Mouse (Mus musculus) G1E (cell line): ENCODE results near the gene Zmym6. TPM values are rescaled to one million over a fixed set of nuclear protein-coding genes. Genes with fewer than 3 reads are reported as not detected.
"Not testable (repeated sequence)": the region's sequence is repeated elsewhere in the genome, so short reads cannot be mapped to it uniquely, and the experiment has no call there.

Experiments
- ATAC-seq: 2 replicates; pipeline ENCODE4 v1.8.0; 2016; ENCODE audit warnings: mild to moderate bottlenecking; ENCODE audit not compliant: insufficient number of reproducible peaks, poor library complexity, low FRiP score, severe bottlenecking; ENCODE audit errors: extremely low read depth
- DNase-seq: peaks from one replicate; pipeline ENCODE4 v3.0.0; 2012; ENCODE audit warnings: low spot score
- H3K27me3 ChIP-seq: 2 replicates; pipeline ENCODE4 v1.6.1; 2012; ENCODE audit warnings: mild to moderate bottlenecking, low read length, inconsistent platforms; ENCODE audit not compliant: insufficient read depth
- H3K36me3 ChIP-seq: replicated peaks from 2 replicates; pipeline ENCODE3; 2012; ENCODE audit warnings: mild to moderate bottlenecking, inconsistent platforms
- H3K4me1 ChIP-seq: 2 replicates; pipeline ENCODE4 v1.6.1; 2012; ENCODE audit warnings: low read depth, low read length, inconsistent platforms, mixed read lengths; ENCODE audit not compliant: insufficient read depth
- H3K4me3 ChIP-seq: 2 replicates; pipeline ENCODE4 v1.5.1; 2012; ENCODE audit warnings: low read depth, mild to moderate bottlenecking, inconsistent platforms, low read length, moderate library complexity, mixed read lengths
- H3K9me3 ChIP-seq: replicated peaks from 2 replicates; pipeline ENCODE4 v1.6.1; 2012; ENCODE audit warnings: inconsistent platforms
- CTCF ChIP-seq: IDR thresholded peaks from 2 replicates; pipeline ENCODE4 v1.5.1; 2012; ENCODE audit warnings: low read depth, low read length, inconsistent platforms, mixed read lengths
- GATA1 ChIP-seq: IDR thresholded peaks from 2 replicates; pipeline ENCODE4 v1.6.1; 2012; ENCODE audit warnings: borderline replicate concordance, low read length, inconsistent platforms, mixed read lengths
- GATA2 ChIP-seq: IDR thresholded peaks from 2 replicates; pipeline ENCODE4 v1.6.1; 2012; ENCODE audit warnings: low read depth, low read length, inconsistent platforms, borderline replicate concordance
- POLR2AphosphoS5 ChIP-seq: IDR thresholded peaks from 2 replicates; pipeline ENCODE4 v1.6.1; 2012; ENCODE audit warnings: low read depth, low read length, inconsistent platforms; ENCODE audit not compliant: insufficient replicate concordance
- TAL1 ChIP-seq: conservative IDR thresholded peaks from 2 replicates; pipeline ENCODE4 v1.6.1; 2012; ENCODE audit warnings: low read depth, low read length, inconsistent platforms, mixed read lengths
- polyA plus RNA-seq: library from polyadenylated mRNA; stranded (reverse); fragments of >175 nt; gene quantifications from 2 replicates; pipeline ENCODE4 v1.2.3, GENCODE M21; 2012
- total RNA-seq, 2 experiments: library from RNA; stranded (forward) in 1 of 2; stranded (reverse) in 1 of 2; fragments of 200-1000 nt in 1 of 2; fragments of >200 nt in 1 of 2; fragmentation: Nextera tagmentation in 1 of 2; gene quantifications; 2 replicates each; pipeline ENCODE4 v1.2.3; 2014 to 2017

Zmym6 gene
- total and polyA plus RNA-seq, 3 experiments = 1.0 to 44.9 (median 35.3) TPM

DNA sequence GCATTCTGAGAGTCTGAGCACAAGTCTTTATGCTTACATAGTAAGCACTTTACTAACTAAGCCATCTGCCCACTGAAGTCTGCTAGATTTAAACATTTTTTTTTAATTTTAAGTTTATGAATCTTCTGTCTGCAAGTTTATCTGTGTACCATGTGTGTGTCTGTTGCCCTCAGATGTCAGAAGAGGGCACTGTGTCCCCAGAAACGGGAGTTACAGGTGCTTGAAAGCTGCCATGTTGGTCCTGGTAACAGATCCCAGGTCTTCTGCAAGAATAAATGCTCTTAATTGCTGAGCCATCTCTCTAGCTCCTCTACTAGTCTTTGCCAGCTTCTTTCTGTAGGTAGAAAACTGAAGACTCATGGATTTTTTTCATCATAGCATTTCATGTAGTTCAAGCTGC is 2.3 kb upstream of the Zmym6 start:
- ATAC-seq (no peak), DNase-seq (no peak)
- H3K27me3 ChIP-seq = no peaks in the 10 kb centered on the region
- H3K4me3 ChIP-seq = no peak overlapping the region
- H3K9me3 ChIP-seq = no peaks in the 10 kb centered on the region
- peaks cover 15% of the 10 kb centered on the region for H3K4me1 ChIP-seq
- peaks cover under 1% of the 10 kb centered on the region for H3K36me3 ChIP-seq
- TF ChIP-seq GATA2 (no peak), GATA1 (no peak), POLR2AphosphoS5 (no peak), CTCF (no peak)

DNA sequence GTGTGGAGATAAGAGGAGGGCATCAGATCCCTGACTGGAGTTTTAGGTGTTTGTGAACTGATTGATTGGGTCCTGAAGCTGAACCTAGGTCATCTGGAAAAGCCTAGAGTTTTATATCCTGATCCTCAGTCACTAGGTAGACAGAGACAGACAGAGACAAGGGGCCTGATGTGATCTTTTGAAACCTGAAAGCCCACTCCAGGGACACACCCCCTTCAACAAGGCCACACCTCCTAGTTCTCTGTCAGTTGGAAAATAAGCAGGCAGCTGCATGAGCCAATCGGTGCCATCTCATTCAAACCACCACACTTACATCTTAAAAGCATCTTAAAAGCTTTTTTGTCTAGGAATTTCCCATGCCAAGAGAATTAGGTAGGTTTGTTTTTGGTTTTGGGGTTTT is 3.6 kb downstream of the Zmym6 start:
- Histone ChIP-seq H3K36me3 (peaks cover 32% of the 10 kb centered on the region), H3K4me3 (no peak overlapping the region), H3K27me3 (no peaks in the 10 kb centered on the region), H3K9me3 (no peaks in the 10 kb centered on the region), H3K4me1 (peaks cover 17% of the 10 kb centered on the region)
- DNase-seq (no peak), ATAC-seq (no peak)
- no peak for TF ChIP-seq GATA2
- no peak for TF ChIP-seq CTCF
- TF ChIP-seq GATA1 = no peak
- no peak for TF ChIP-seq POLR2AphosphoS5
- TF ChIP-seq TAL1 = no peak

DNA sequence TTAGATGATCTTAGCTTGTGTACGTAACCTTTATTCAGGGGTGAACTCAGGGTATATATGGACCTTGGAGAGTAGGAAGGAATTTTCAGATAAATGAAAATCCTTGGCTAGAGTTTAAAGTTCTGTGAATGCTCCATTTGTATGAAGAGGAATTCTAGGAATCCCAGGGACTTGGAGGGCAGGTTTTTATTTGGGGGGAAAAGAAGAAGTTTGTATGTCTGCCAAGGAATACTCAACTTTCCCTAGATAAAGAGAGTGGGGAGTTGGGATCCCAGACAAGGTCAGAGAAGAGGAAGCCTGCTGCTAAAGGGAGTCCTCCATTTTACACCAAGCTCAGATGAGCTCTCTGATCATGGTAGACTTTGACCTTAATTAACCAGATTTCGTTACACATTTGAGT is 5.9 kb downstream of the Zmym6 start:
- H3K4me1 ChIP-seq = peaks cover 9% of the 10 kb centered on the region
- no peaks in the 10 kb centered on the region for H3K9me3 ChIP-seq
- TF ChIP-seq CTCF = no peak
- TF ChIP-seq GATA1 = no peak
- TF ChIP-seq TAL1 = no peak
- no peak for TF ChIP-seq POLR2AphosphoS5
- no peak for TF ChIP-seq GATA2
- DNase-seq (no peak), ATAC-seq (no peak)
- no peaks in the 10 kb centered on the region for H3K27me3 ChIP-seq
- H3K36me3 ChIP-seq = peaks cover 38% of the 10 kb centered on the region
- H3K4me3 ChIP-seq = no peak overlapping the region

DNA sequence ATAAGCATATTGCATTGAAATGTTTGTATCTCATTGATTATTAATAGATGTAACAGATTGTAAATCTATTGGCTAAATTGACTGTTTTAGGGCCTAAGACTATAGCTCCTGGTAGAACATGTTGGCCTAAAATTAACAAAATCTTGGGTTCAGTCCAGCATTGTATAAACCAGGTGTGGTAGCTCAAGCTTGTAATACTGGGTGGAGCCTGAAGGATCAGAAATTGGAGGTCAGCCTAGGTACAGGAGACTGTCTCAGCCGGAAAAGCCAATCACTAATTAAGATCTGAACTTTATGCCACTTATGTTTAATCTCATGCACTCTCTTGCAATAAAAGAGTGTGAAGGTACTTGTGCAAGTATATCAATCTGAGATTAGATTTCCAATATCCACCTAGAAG is 8.6 kb downstream of the Zmym6 start:
- Histone ChIP-seq H3K4me3 (no peak overlapping the region), H3K36me3 (peaks cover 49% of the 10 kb centered on the region), H3K4me1 (peaks cover 2% of the 10 kb centered on the region; the same call in 1 of the 2 replicates), H3K9me3 (no peaks in the 10 kb centered on the region), H3K27me3 (no peaks in the 10 kb centered on the region)
- no peak for ATAC-seq
- DNase-seq = no peak
- TF ChIP-seq GATA2 (no peak), POLR2AphosphoS5 (no peak), GATA1 (no peak), CTCF (no peak), TAL1 (no peak)

DNA sequence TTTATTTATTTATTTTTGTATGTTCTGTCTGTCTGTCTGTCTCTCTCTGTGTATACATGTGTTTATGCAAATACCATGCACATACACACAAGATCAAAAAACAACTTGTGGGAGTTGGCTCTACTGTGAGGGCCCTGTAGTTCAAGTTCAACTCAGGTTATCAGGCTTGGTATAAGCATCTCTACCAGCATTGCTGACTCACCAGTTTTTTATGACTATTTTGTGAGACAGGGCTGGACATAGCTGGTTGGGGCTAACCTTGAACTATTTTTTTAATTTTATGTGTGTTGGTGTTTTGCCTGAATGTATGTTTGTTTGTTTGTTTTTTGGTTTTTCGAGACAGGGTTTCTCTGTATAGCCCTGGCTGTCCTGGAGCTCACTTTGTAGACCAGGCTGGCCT is 14.0 kb downstream of the Zmym6 start:
- TF ChIP-seq TAL1 = no peak
- no peak for TF ChIP-seq CTCF
- no peak for TF ChIP-seq GATA1
- TF ChIP-seq POLR2AphosphoS5 = no peak
- no peak for TF ChIP-seq GATA2
- Histone ChIP-seq H3K27me3 (no peaks in the 10 kb centered on the region), H3K4me3 (no peak overlapping the region), H3K36me3 (peaks cover 42% of the 10 kb centered on the region), H3K4me1 (no peaks in the 10 kb centered on the region), H3K9me3 (no peaks in the 10 kb centered on the region)
- DNase-seq (no peak), ATAC-seq (no peak)

DNA sequence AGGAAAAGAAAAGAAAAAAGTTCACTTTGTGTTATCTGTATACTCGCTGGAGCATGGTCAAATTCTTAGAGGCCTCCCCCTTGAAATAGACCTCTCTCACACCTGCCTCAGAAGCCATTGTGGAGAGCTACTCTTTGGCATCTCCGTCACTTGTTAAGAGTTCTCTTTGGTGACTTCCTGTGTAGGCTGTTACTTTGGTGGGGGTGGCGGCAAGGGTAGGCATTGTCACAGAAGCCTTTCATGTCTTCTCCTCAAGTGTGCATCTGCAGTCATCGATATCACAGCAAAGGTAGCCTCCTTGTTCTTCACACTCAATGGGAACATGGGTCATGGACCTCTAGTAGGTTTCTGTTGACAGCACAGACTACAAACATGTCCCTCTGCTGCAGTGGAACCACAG is 17.9 kb downstream of the Zmym6 start:
- Histone ChIP-seq H3K9me3 (no peaks in the 10 kb centered on the region), H3K4me1 (no peaks in the 10 kb centered on the region), H3K4me3 (no peak overlapping the region), H3K27me3 (no peaks in the 10 kb centered on the region), H3K36me3 (peaks cover 24% of the 10 kb centered on the region)
- ATAC-seq = no peak
- DNase-seq = no peak
- TF ChIP-seq POLR2AphosphoS5 = no peak
- TF ChIP-seq CTCF = no peak
- TF ChIP-seq GATA1 = no peak
- no peak for TF ChIP-seq GATA2
- TF ChIP-seq TAL1 = no peak

DNA sequence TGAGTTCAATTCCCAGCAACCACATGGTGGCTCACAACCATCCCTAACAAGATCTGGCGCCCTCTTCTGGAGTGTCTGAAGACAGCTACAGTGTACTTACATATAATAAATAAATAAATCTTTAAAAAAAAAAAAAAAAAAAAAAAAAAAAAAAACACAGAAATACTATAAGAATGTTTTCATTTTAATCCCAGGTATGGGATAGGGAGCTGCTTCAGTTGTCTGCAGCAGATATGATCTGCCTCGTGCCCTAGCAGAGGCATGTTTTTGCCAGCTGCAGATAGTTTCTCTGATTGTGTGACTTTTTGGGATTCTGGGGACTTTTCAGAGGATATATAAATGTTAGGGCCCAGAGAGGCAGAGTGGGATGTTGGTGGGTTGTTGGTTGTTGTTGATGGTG is 22.4 kb downstream of the Zmym6 start:
- H3K4me3 ChIP-seq, ATAC-seq, H3K27me3 ChIP-seq, H3K9me3 ChIP-seq, H3K4me1 ChIP-seq, DNase-seq: not testable (repeated sequence)
- peaks cover 12% of the 10 kb centered on the region for H3K36me3 ChIP-seq

DNA sequence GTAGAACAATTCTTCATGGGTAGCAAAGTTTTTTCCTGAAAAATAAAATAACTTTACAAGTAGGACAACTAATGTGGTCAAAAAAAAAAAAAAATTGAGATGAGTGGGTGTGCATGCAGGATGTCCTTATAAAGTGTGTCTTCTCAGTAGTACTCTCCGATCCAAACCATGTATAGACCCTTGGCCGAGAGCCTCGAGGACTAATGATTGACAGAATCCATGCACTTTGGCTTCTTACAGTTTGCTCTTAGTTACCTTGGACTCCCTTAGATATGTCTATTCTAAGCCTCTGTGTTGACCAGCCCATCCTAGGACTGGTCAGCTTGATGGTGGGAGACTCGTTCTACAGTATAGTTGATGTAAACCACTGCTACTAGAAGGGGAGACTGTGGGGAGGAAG is 30.4 kb downstream of the Zmym6 start:
- DNase-seq = no peak

More for the DNA sequence above, 30.4 kb downstream of the Zmym6 start:
- Histone ChIP-seq H3K4me3 (no peak overlapping the region), H3K4me1 (no peaks in the 10 kb centered on the region), H3K36me3 (peaks cover 18% of the 10 kb centered on the region), H3K9me3 (no peaks in the 10 kb centered on the region), H3K27me3 (no peaks in the 10 kb centered on the region)
- no peak for ATAC-seq
- no peak for TF ChIP-seq POLR2AphosphoS5
- no peak for TF ChIP-seq TAL1
- no peak for TF ChIP-seq GATA2
- no peak for TF ChIP-seq GATA1
- TF ChIP-seq CTCF = no peak
